Mouse (Mus musculus): ENCODE results near the gene Tfap2c. TPM values are rescaled to one million over a fixed set of nuclear protein-coding genes. Genes with fewer than 3 reads are reported as not detected.

Gene Tfap2c
- total RNA-seq, 4 experiments from 2014 or later: not detected

- no peak for DNase-seq (ENCODE audit: low spot score)
These were observed 1.8 kb downstream of the Tfap2c start for GRCm38 (mm10) chr2:172551081-172551720.

- DNase-seq (ENCODE audit: low spot score): no peak
These were observed 2.5 kb downstream of the Tfap2c start for GRCm38 (mm10) chr2:172551872-172552271.

- DNase-seq (ENCODE audit: low spot score): no peak
These were observed 3.3 kb downstream of the Tfap2c start for GRCm38 (mm10) chr2:172552666-172553065.

GRCm38 (mm10) chr2:172554211-172554610 lies 4.8 kb downstream of the Tfap2c start:
- no peak for DNase-seq (ENCODE audit: low spot score)

- no peak for DNase-seq (ENCODE audit: low spot score)
These were observed 9.5 kb downstream of the Tfap2c start for GRCm38 (mm10) chr2:172558674-172559468.

GRCm38 (mm10) chr2:172561016-172561415 lies 11.6 kb downstream of the Tfap2c start:
- DNase-seq (ENCODE audit: low spot score): no peak

- DNase-seq (ENCODE audit: low spot score): no peak
These were observed 18.4 kb downstream of the Tfap2c start for GRCm38 (mm10) chr2:172567835-172568234.

- no peak for DNase-seq (ENCODE audit: low spot score)
These were observed 19.1 kb downstream of the Tfap2c start for GRCm38 (mm10) chr2:172568466-172568865.

- no peak for DNase-seq (ENCODE audit: low spot score)
These were observed 27.9 kb downstream of the Tfap2c start for GRCm38 (mm10) chr2:172577196-172577766.

GRCm38 (mm10) chr2:172579221-172579620 lies 29.8 kb downstream of the Tfap2c start:
- peak; percentile 4 for DNase-seq (ENCODE audit: low spot score)

- DNase-seq (ENCODE audit: low spot score): no peak
These were observed 31.3 kb downstream of the Tfap2c start for GRCm38 (mm10) chr2:172580536-172581265.

- DNase-seq (ENCODE audit: low spot score): no peak
These were observed 33.9 kb downstream of the Tfap2c start for GRCm38 (mm10) chr2:172583312-172583711.

GRCm38 (mm10) chr2:172585329-172585728 lies 35.9 kb downstream of the Tfap2c start:
- DNase-seq (ENCODE audit: low spot score): no peak

- no peak for DNase-seq (ENCODE audit: low spot score)
These were observed 39.7 kb downstream of the Tfap2c start for GRCm38 (mm10) chr2:172589048-172589447.

GRCm38 (mm10) chr2:172590839-172591238 lies 41.4 kb downstream of the Tfap2c start:
- DNase-seq (ENCODE audit: low spot score): no peak

GRCm38 (mm10) chr2:172594326-172594725 lies 44.9 kb downstream of the Tfap2c start:
- DNase-seq (ENCODE audit: low spot score): no peak

- DNase-seq (ENCODE audit: low spot score): no peak
These were observed 47.7 kb downstream of the Tfap2c start for GRCm38 (mm10) chr2:172597056-172597455.

GRCm38 (mm10) chr2:172597881-172598280 lies 48.5 kb downstream of the Tfap2c start:
- no peak for DNase-seq (ENCODE audit: low spot score)

- no peak for DNase-seq (ENCODE audit: low spot score)
These were observed 55.2 kb downstream of the Tfap2c start for GRCm38 (mm10) chr2:172604625-172605024.

GRCm38 (mm10) chr2:172605642-172606041 lies 56.2 kb downstream of the Tfap2c start:
- no peak for DNase-seq (ENCODE audit: low spot score)

GRCm38 (mm10) chr2:172607710-172608109 lies 58.3 kb downstream of the Tfap2c start:
- no peak for DNase-seq (ENCODE audit: low spot score)

All from heart, adult 8-10 months (tissue).